Mouse (Mus musculus) ovary, adult 18-20 months (tissue): Measurements from ENCODE around the gene Lrpprc.

ENCODE experiments used
- DNase-seq: peaks from one replicate; pipeline ENCODE4 v3.0.0; 2022; ENCODE audit warnings: low spot score, mixed read lengths

Lrpprc gene

DNA sequence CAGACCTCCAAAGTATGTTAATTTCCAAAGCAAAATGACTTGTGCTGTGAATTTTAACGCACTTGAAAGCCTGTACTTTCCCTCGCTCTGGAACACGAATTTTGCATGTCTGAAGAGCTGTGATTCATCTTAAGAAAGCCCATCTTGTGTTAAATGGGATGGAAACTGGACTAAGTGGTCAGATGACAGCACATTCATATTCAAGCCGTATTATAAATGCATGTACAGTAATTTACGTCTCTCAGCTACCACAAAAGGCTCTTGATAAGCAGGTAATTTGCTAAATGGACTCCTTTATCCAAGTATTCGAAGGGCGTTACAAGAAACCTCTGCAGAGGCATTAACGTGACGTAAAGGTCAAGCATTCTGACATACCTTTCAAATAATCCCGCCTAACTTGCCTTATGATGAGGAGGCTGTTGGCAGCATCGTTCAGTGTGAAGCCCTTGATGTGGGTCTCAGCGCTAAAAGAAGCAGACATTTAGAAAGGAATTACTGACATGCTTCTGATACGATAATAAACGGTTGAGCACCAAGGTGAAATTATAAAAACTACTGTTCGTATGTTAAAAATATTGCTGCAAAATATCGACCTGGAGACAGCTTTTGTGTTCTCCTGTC, 74.2 kb downstream of the Lrpprc start:
- DNase-seq: no peak

DNA sequence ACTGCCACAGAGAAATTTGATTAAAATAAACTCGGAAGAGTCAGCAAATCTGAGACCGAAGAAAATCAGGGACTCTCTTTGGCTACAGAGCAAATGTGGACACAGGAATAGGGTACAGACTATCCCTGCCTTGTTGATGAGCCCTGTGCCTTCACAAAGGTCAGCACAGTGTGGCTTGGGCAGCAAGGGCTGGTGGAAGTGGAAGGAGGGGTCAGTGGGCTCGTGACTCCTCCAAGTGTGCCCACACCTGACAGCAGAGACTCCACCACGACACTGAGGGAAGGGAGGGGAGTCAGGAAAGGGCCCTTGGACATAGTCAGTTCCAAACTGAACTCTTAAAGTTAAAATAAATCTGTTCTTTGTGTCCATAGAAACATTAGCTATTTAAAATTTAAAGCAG, 75.7 kb downstream of the Lrpprc start:
- DNase-seq: no peak

DNA sequence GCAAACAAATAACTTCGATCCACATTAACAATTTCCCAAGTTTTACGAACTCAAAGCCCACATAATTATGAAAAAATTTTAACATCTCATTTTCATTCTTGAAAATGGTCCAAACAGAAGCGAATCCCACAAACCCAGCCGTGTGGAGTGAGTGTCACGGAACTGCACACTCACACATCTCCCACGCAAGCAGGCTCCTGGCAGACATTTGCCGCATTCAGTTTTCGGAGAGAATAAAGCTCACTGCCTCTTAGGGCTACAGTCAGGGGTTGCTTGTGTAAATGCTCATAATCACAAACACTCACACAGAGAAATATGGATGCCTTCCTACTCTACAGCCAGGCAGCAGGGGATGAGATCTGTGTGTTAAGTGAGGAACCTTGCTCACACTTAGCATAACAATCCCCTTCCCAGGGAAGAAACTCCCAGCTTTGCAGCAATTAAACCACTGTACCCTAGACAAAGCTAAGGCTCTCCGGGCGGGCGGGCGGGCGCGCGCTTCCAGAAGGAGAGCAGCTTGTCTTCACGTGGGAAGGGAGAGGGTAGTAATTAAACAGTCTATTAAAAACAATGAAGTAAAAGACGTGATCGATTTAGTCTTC, 76.9 kb downstream of the Lrpprc start:
- no peak for DNase-seq

DNA sequence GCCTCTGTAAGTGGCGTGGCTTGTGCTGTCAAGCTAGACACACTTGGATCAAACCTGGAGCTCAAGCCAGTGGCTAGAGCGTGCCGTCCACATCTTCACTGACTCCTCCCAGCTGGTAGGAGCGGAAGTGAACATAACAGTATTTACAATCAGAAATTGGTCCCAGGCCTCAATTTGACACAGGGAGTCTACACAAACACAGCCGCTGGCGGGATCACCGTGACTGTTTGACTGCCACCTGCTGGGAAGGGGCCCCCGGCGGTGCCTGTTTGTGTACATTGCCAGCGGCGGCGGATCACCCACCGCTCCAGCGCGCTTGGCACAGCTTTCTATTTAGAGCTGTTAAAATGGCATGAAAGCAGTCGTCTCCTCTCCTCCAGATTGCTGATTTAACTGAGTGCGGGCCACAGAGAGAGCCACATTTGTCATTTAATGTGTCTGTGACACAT, 81.2 kb downstream of the Lrpprc start:
- DNase-seq: no peak

DNA sequence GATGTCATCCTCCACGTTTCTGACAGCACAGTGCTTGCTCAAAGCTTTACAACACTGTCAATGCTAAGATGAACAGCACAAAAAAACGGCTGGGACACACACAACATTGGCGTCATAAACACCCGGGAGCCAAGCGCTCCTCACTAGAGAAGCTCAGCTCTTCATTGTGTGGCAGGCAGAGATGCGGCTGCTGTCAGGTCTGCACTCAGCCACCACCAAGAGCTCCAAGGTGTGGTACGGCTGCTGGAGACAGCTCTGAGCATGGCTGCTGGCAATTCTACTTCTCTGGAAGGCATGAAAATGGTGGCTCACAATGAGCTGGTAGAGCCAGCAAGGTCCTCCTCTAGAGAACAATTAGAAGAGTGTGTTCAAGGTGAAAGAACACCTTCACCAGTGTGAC, 81.8 kb downstream of the Lrpprc start:
- DNase-seq: no peak

DNA sequence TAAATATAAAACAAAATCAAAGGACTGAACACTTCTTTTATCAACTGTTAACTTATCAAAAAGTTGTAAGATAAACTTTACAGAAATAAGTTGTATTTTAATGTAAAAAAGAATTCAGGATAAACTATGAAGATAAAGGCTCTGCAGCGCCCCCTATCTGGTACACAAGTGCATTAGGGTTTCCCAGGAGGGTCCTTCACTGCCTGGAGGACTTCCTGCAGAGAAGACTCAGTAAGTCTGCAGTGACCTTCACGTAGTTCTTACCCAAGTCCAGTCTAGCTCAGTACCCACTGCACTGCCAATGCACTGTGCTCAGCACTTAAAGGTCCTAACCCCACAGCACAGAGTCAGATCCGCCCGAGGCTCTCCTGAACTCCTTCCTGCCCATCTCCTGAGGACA, 83.2 kb downstream of the Lrpprc start:
- no peak for DNase-seq

DNA sequence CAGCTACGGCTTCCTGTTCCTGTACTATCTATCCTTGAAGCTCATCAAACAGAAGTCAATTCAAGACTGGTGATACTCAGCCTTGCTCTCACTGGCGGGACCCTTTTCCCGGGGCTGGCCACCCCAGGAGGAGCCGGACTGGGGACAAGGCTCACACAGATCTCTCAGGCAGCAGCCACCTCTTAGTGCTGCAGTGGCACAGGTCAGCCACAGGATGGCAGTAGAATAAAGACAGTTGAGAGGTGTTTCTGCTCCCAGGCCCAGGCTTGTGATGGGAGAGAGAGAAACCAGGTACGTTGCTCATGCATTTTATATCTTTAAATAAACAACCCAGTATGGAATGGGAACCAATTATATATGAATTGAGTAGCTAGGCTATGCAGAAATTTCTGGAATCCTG, 91.9 kb downstream of the Lrpprc start:
- DNase-seq: no peak

DNA sequence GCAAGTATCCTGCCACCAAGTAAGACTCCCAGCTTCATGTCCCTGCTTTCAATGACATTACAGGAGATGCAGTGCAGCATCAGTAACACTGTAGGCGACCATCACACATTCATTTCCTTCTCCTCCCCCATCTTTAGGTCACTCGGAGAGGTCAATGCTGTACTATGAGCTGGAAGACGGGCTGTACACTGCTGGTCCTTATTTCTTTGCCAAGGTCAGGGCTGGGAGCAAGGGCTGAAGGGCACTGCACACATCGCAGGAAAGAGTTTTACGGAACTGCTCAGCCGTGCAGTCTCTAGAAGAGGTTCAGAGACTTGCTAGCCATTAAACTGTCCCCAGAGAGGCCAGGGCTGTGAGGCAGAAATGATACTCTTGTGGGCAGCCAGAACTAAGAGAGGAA, 94.1 kb downstream of the Lrpprc start:
- no peak for DNase-seq

DNA sequence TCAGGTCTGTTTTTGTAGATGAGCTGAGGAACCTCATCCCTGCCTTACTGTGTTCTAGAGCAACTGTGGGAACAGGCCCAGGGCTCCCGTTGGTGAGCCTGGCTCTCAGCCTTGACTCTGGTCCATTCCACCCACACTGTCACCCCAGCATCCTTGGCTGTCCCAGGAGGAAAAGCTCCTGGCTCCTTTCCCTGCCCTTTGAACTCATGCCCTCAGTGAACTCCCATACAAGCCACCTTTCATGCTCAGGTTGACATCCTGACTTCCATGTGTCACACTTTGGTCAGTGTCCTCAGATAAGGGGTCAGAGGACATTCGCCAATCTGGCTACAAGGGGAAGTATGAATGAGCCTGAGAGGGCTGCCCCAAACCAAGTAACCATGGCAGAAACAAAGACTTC, 96.8 kb downstream of the Lrpprc start:
- no peak for DNase-seq

DNA sequence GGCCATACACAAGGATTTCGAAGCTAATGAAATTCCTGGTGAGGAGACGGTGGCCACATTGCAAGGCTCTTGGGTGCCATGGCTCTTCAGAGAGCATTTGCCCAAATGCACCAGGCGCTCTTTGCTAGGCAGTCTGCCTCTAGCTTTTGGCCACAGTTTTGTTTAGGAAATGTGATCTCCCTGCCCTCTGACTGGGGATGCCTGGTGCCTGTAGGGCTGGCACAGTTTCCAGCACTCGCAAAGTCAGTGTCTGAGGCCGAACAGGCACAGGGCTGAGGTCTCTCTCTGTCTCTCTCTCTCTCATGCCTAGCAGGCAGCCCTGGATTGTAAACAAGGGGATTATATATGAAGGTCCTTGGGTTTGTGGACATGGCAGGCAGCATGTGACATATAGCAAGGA, 100.5 kb downstream of the Lrpprc start:
- no peak for DNase-seq

DNA sequence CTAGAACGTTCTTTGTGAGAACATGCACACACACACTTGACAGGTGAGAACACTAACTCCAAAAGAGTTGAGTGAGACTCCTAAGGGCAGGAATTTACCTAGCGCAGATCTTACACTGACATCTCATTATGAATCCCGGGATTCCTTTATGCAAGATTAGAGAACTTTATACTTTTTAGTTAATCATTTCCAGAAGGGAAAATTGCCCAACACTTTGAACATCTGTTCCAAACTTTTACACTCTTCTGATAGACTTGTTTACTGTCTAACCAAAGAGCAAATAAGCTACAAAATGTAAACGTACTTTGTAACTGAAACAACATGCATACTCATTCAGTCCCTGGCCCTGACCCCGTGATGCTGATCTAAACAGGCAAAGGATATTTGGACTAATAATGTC, 101.3 kb downstream of the Lrpprc start:
- no peak for DNase-seq

DNA sequence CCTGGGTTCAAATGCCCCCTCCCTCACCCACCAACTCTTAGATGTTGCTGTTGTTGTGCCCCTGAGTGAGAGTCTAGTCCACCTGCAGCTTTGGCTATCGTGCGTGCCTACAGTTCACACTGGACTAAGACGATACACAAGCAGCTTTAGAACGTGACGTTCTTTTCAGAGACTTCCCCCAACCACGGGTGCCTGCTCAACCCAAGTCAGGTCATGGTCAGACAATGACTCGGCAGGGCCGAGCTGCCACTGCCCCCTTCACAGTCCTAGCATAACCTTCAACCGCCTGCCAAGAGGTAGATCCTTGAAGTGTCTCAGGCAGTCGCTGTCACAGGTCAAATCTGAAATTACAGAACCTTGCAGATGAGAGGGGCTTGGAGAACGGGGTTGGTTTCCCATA, 101.8 kb downstream of the Lrpprc start:
- DNase-seq: no peak

DNA sequence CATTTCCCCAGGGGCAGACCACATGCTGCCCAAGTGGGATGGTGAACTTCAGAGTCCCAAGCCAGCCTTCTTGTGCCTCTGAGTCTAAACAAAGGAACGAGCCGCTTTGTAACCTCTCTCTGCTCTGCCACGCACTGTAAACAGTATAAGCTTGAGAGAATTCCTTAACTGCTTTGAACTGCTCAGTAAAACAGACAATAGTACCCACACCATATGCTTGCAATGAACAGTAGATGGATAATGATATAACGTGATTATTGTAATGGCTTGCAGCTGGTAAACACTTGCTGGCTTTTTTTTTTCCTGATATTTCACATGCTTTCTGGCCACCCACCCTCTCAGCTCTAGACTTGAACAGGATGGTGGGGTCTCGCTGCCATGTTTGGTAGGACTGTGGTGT, 102.6 kb downstream of the Lrpprc start:
- no peak for DNase-seq

DNA sequence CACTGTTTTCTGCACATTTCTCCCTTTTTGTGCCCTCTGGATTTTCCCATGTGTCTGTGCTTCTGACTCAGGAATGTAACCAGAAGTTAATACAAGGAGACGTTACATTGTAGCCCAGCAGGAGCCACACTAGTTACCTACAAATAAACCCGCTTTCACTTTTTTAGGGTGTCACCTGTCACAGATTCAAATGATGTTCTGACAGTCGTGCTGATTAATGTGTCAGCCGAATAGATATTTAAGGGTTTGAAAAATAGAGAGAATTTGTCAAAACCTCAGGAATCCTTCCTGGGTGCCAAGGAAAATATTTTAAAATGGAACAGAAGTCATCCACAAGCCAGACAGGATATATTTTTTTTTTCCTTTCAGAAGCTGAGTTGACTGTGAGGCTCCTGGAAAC, 105.3 kb downstream of the Lrpprc start:
- no peak for DNase-seq

DNA sequence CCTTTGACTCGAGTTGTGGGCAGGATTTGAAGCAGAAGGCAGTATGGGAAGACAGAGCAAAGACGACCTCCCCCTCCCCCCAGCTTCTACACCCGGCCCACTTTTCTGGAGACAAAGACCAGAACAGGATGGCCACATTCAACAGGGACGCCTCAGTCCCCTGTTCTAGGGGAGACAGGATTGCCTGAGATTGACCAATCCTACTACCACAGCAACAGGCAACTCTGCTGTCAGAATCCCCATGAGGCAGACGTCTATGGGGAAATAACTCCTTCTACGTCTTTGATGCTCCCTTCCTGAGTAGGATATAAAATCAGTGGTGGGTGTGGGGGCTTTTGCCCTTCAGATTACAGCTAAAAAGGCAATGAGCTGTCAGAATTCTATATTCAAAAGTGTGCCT, 106.3 kb downstream of the Lrpprc start:
- no peak for DNase-seq

DNA sequence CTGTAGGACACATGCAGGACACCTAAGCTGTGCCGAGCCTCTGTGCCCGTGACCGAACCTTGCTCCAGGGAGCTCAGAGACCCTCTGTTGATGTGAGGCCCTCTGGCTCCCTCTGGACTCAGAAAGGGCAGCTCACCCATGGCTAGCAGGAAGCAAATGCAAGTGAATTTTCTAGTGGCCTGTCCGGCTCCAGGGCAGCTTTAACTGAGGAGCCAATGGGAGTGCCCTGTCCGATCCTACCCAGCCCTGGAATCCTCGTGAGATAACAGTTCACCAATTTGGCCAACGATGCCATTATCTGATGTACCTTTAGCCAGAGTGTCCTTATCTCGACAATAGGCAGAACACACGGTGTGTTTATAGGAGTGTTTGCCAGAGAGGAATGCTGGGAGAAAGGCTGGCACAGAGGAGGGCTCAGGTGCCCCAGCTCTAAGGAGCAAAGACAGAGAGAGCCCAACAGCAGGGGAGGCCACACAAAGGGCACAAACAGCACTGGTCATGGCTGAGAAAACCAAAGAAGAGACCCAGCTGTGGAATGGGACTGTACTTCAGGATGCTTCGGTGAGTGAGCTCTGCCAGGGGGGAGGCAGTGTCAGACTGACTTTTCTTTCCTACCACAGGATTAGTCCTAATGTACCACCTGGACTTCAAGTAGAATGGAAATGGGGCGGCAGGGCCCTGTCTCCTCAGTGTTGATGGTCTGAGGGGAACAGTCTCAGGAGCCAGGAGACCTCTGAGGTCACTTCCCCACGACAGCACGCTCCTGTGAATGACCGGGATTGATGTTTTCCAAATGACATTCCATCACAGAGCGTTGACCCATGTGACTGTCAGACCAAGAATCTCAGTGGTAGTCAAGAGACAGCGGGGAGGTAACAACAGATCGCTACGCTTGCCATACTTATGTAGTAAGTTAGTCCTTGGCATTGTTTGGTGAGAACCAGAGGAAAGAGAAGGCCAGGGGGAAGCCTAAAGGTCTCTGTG, 107.6 kb downstream of the Lrpprc start, which contains the start of gene Abcg5:
Gene Abcg5, minus strand, starts transcription at position 278 of the 984 bp plus-strand sequence.
- no peak for DNase-seq

DNA sequence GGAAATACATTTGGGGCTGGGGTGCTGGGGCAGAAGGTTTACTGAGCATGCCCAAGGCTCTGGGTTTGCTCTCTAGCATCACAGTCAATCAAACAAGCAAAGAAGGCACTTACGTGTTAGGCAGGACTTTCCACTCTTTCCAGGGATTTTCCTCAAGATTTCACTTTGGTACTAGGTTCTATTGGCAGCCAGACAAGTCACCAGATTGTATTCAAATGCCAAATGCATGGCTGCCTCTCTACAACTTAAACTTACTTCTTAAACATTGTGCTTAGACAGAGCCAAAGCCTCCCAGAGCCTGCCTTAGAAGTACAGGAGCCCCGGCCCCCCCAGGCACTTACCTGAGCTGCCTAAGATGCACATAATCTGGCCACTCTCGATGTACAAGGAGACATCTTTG, 108.9 kb downstream of the Lrpprc start:
- DNase-seq: no peak

DNA sequence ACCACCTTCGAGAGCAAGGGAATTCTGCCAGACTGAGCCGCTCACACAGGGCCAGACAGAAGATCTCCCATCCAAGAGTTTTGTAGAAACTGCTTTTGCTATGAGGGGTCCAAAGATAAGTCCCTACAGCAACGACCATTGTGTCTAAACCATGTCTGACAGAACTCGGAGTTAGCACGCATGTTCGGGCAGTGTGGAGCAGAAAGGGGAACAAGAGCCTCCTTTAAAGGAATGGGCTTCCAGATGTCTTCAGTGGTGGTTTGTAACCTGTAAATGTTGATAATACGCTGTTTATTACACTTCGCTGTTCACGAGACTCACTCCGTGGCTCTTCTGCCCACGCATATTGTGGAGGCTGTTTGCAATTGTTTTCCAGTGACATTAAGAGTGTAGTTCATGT, 113.0 kb downstream of the Lrpprc start:
- no peak for DNase-seq

DNA sequence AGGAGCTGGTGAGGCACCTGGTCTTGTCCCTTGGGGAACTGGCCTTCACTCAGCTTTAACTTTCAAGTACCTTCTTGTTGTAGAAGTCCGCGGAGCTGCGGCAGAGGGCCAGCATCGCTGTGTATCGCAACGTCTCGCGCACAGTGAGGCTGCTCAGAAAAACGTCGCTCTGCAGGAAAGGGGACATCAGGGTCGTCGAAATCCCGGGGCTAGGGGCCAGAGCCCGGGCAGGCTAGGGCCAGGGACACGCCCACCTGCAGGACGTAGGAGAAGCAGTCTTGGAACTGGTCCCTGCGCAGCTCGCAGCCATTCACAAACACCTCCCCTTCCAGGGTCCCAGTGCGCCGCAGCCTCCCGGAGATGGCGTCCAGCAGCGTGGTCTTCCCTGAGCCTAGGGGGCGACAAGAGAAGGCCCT, 114.6 kb downstream of the Lrpprc start, which contains the start of gene Abcg8:
Gene Abcg8, plus strand, starts transcription at position 352 of the 416 bp plus-strand sequence.
- DNase-seq: no peak

DNA sequence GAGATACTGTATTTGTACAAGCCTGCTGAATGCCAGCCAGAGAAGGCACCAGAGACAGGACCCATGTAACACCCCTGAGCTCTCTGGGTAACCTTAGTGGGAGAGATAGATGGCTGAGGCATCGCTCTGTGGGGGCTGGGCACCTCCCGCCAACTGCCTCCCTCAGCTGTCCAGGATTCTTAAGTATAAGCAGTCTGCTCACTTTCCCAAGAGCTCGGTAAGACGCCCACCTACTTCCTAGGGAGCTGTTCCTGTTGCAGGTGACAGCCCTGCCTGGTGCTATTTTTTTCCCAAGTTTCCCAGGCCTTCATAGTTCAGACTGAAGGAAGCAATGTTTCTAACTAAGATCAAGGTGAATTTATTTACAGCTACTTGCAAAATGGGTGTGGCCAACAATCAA, 115.4 kb downstream of the Lrpprc start:
- no peak for DNase-seq

DNA sequence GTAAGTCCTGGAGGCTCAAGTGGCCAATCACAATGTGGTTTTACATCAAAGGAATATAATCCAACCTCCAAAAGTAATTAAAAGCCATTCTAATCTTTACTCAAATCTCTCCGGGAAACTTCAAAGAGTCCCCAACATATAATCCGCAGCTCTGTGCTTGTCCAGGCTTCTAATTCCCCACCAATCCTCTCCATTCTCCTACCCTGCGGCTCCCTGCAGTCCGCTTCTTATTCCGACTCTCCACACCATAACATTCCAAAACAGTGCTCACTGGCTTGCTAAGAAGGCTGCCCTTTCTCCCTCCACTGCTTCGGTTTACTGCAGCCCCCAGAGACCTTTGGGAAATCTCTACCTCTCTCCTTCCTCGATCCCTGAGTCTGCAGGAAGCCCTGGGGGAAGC, 116.5 kb downstream of the Lrpprc start:
- no peak for DNase-seq

DNA sequence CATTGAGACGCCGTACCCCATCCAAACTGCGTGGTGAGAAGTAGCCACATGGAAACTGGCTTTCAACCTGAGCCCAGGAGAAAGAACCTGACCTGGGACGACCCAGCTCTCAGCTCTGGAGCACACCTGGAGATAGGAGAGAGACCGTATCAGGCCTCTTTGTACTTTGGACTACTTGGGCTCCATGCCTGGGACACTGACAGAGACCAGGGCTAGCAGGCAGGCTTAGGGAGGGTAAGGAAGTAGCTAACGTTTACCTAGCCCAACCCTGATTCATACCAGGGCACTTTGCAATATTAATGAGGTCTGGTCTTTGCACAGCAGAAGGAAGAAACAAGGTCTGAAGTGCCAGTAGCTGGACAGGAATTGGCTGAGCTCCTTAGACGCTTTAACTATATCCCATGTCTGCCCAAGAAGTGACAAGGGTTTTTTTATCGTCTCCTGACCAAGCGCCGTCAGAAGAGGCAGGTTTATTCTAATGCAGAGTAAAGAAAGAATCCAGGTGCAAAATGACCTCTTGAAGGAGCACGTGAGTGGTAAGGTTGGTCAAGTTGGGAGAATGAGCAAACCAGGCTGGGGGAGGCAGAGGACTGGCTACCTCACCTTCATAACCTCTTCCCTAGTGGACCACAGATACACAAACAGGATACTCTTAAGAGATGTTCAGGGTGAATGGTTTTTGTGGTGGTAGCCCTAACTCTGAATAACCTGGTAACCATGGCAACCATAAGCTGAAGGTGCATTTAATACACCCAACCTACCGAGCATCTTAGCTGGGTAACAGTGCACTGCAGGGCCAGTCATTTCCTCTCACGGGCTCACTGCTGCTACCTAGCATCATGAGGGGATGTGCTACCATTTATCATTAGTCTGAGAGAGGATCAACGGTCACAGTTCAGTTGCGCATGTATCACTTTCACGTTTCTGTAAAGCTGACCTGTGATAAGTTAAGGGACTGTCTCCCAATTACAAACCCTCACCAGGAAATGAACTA, 117.9 kb downstream of the Lrpprc start:
- DNase-seq: no peak
